Mouse (Mus musculus) MEL (cell line): ENCODE measurements around the gene Accsl. TPM values are rescaled to one million over a fixed set of nuclear protein-coding genes. Genes with fewer than 3 reads are reported as not detected.

Experiments used
- DNase-seq: peaks from one replicate; pipeline ENCODE4 v3.0.0; 2011; ENCODE audit warnings: low read depth, low spot score
- H3K27ac ChIP-seq: 2 replicates; pipeline ENCODE4 v1.5.1; 2012; ENCODE audit warnings: low read depth, mild to moderate bottlenecking, control low read depth, low read length, moderate library complexity; ENCODE audit not compliant: control insufficient read depth
- H3K27me3 ChIP-seq, 2 experiments: fragments of 150-350 bp in 1 of 2; sonication (generic) in 1 of 2; 2 replicates each; pipeline ENCODE4 v1.6.1; 2012; ENCODE audit warnings: low read length in 2 of 2, mild to moderate bottlenecking in 2 of 2, improper control_type of control experiment in 1 of 2, moderate library complexity in 1 of 2; ENCODE audit not compliant: insufficient read depth in 2 of 2, control insufficient read depth in 1 of 2
- H3K36me3 ChIP-seq, 2 experiments: 2 replicates each; pipeline ENCODE4 v1.6.1; 2012 to 2014; ENCODE audit warnings: low read length in 2 of 2, improper control_type of control experiment in 1 of 2, inconsistent platforms in 1 of 2, mild to moderate bottlenecking in 1 of 2; ENCODE audit not compliant: insufficient read depth in 2 of 2, control insufficient read depth in 1 of 2
- H3K4me1 ChIP-seq, 2 experiments: fragments of 150-350 bp in 1 of 2; sonication (generic) in 1 of 2; 2 replicates each; pipeline ENCODE4 v1.6.1; 2012; ENCODE audit warnings: low read length in 2 of 2, improper control_type of control experiment in 1 of 2, mild to moderate bottlenecking in 1 of 2; ENCODE audit not compliant: insufficient read depth in 2 of 2, control insufficient read depth in 1 of 2
- H3K4me3 ChIP-seq, 2 experiments: fragments of 150-350 bp in 1 of 2; sonication (generic) in 1 of 2; 2 replicates each; pipeline ENCODE4 v1.5.1; 2012; ENCODE audit warnings: low read depth in 2 of 2, low read length in 2 of 2, mild to moderate bottlenecking in 2 of 2, moderate library complexity in 2 of 2, control low read depth in 1 of 2, improper control_type of control experiment in 1 of 2; ENCODE audit not compliant: control insufficient read depth in 1 of 2, insufficient read depth in 1 of 2
- H3K79me2 ChIP-seq: 2 replicates; pipeline ENCODE4 v1.6.1; 2012; ENCODE audit warnings: mild to moderate bottlenecking, low read length, moderate library complexity; ENCODE audit not compliant: control insufficient read depth, poor library complexity, insufficient read depth
- H3K9ac ChIP-seq: 2 replicates; pipeline ENCODE4 v1.6.1; 2012; ENCODE audit warnings: low read depth, mild to moderate bottlenecking, control low read depth, low read length, moderate library complexity; ENCODE audit not compliant: control insufficient read depth, poor library complexity, severe bottlenecking
- H3K9me3 ChIP-seq: fragments of 150-350 bp; sonication (generic); replicated peaks from 2 replicates; pipeline ENCODE4 v1.6.1; 2012; ENCODE audit warnings: mild to moderate bottlenecking, low read length, improper control_type of control experiment, moderate library complexity; ENCODE audit not compliant: insufficient read depth
- BHLHE40 ChIP-seq: IDR thresholded peaks from 2 replicates; pipeline ENCODE4 v1.6.1; 2012; ENCODE audit warnings: low read depth, mild to moderate bottlenecking, inconsistent platforms, low read length, improper control_type of control experiment, borderline replicate concordance
- E2F4 ChIP-seq: IDR thresholded peaks from 2 replicates; pipeline ENCODE4 v1.6.1; 2011; ENCODE audit warnings: low read depth, low read length, improper control_type of control experiment, borderline replicate concordance
- ELF1 ChIP-seq: IDR thresholded peaks from 2 replicates; pipeline ENCODE4 v1.6.1; 2014; ENCODE audit warnings: low read depth, mild to moderate bottlenecking, inconsistent platforms, low read length, improper control_type of control experiment, moderate library complexity
- EP300 ChIP-seq, 2 experiments: IDR thresholded peaks; 2 replicates each; pipeline ENCODE4 v1.6.1; 2011; ENCODE audit warnings: improper control_type of control experiment in 2 of 2, low read length in 2 of 2, low read depth in 1 of 2, mild to moderate bottlenecking in 1 of 2
- GATA1 ChIP-seq: IDR thresholded peaks from 2 replicates; pipeline ENCODE4 v1.6.1; 2011; ENCODE audit warnings: low read depth, low read length, improper control_type of control experiment
- JUND ChIP-seq: IDR thresholded peaks from 2 replicates; pipeline ENCODE4 v1.6.1; 2011; ENCODE audit warnings: low read depth, mild to moderate bottlenecking, improper control_type of control experiment, low read length
- MEF2A ChIP-seq: IDR thresholded peaks from 2 replicates; pipeline ENCODE4 v1.6.1; 2014; ENCODE audit warnings: low read depth, mild to moderate bottlenecking, inconsistent platforms, low read length, improper control_type of control experiment; ENCODE audit not compliant: poor library complexity, insufficient replicate concordance, severe bottlenecking; ENCODE audit errors: extremely low read depth
- MYB ChIP-seq: IDR thresholded peaks from 2 replicates; pipeline ENCODE4 v1.6.1; 2011; ENCODE audit warnings: mild to moderate bottlenecking, low read depth, low read length, improper control_type of control experiment
- MYC ChIP-seq: IDR thresholded peaks from 2 replicates; pipeline ENCODE4 v1.6.1; 2011; ENCODE audit warnings: low read depth, mild to moderate bottlenecking, low read length, improper control_type of control experiment, moderate library complexity
- NRF1 ChIP-seq: IDR thresholded peaks from 2 replicates; pipeline ENCODE4 v1.6.1; 2014; ENCODE audit warnings: low read depth, mild to moderate bottlenecking, inconsistent platforms, low read length, improper control_type of control experiment, moderate library complexity; ENCODE audit not compliant: poor library complexity, insufficient read depth, severe bottlenecking
- RCOR1 ChIP-seq: IDR thresholded peaks from 2 replicates; pipeline ENCODE4 v1.6.1; 2012; ENCODE audit warnings: low read depth, mild to moderate bottlenecking, inconsistent platforms, low read length, improper control_type of control experiment
- SMC3 ChIP-seq: IDR thresholded peaks from 2 replicates; pipeline ENCODE4 v1.6.1; 2011; ENCODE audit warnings: low read depth, low read length, improper control_type of control experiment
- TBP ChIP-seq: IDR thresholded peaks from 2 replicates; pipeline ENCODE4 v1.8.0; 2011; ENCODE audit warnings: low read depth, low read length, improper control_type of control experiment
- TCF12 ChIP-seq: IDR thresholded peaks from 2 replicates; pipeline ENCODE4 v1.6.1; 2014; ENCODE audit warnings: low read depth, mild to moderate bottlenecking, inconsistent platforms, low read length, improper control_type of control experiment, moderate library complexity
- UBTF ChIP-seq: IDR thresholded peaks from 2 replicates; pipeline ENCODE4 v1.6.1; 2012; ENCODE audit warnings: low read depth, mild to moderate bottlenecking, inconsistent platforms, low read length, improper control_type of control experiment, moderate library complexity, borderline replicate concordance; ENCODE audit not compliant: insufficient read depth
- USF1 ChIP-seq: IDR thresholded peaks from 2 replicates; pipeline ENCODE4 v1.6.1; 2014; ENCODE audit warnings: low read depth, mild to moderate bottlenecking, inconsistent platforms, low read length, improper control_type of control experiment, moderate library complexity
- polyA plus RNA-seq, 2 experiments: library from polyadenylated mRNA; stranded (reverse) in 1 of 2; unstranded in 1 of 2; fragments of >175 nt in 1 of 2; fragments of >200 nt in 1 of 2; gene quantifications; 2 replicates each; pipeline versions ENCODE4 v1.2.1 to v1.2.4; 2012; ENCODE audit warnings: low replicate concordance in 2 of 2, low read depth in 1 of 2; ENCODE audit not compliant: insufficient read length in 2 of 2, insufficient read depth in 1 of 2, missing spikeins in 1 of 2
- total RNA-seq: library from RNA; depleted of rRNA; stranded (reverse); fragments of 300-350 nt; gene quantifications from 2 replicates; pipeline ENCODE4 v1.2.3, GENCODE M21; 2012

Accsl gene
- total and polyA plus RNA-seq, 3 experiments = not detected

GRCm38 (mm10) chr2:93889071-93889470 is 20.1 kb upstream of the Accsl start:
- no peaks in the 10 kb centered on the region; a peak in 1 of 4 replicates for H3K36me3 ChIP-seq
- no peak overlapping the region for H3K9ac ChIP-seq
- DNase-seq = peak; percentile 22
- no peak overlapping the region for H3K27ac ChIP-seq
- H3K79me2 ChIP-seq = no peaks in the 10 kb centered on the region
- H3K9me3 ChIP-seq = no peaks in the 10 kb centered on the region
- no peaks in the 10 kb centered on the region; a peak in 2 of 4 replicates for H3K27me3 ChIP-seq
- H3K4me3 ChIP-seq = no peak overlapping the region
- TF ChIP-seq TBP (no peak), MEF2A (no peak), RCOR1 (0 out of 2 replicates have a peak, but pooled peaks have one; percentile 14), BHLHE40 (peak; percentile 86), E2F4 (no peak), GATA1 (0 out of 2 replicates have a peak, but pooled peaks have one; percentile 11), ELF1 (0 out of 2 replicates have a peak, but pooled peaks have one; percentile 8), USF1 (peak; percentile 68; the same call in 1 of the 2 replicates), UBTF (no peak), NRF1 (no peak), MYB (no peak), EP300 (IDR thresholded peaks at IDR 0.05; ENCODE audit: low read depth in 1 of 2, low read length in 2 of 2) (peak in 1 of 2 experiments; percentile 18; a peak in 1 of 4 replicates)
- peaks cover 0 to 4% of the 10 kb centered on the region in 2 experiments; a peak in 1 of 4 replicates for H3K4me1 ChIP-seq

GRCm38 (mm10) chr2:93888366-93888765 is 19.4 kb upstream of the Accsl start:
- H3K27me3 ChIP-seq = no peaks in the 10 kb centered on the region; a peak in 2 of 4 replicates

More at GRCm38 (mm10) chr2:93888366-93888765, 19.4 kb upstream of the Accsl start:
- DNase-seq = no peak
- Histone ChIP-seq H3K4me1 (peaks cover 0 to 4% of the 10 kb centered on the region in 2 experiments; a peak in 1 of 4 replicates), H3K4me3 (no peak overlapping the region), H3K9ac (no peak overlapping the region), H3K27ac (no peak overlapping the region), H3K9me3 (no peaks in the 10 kb centered on the region), H3K36me3 (no peaks in the 10 kb centered on the region; a peak in 1 of 4 replicates), H3K79me2 (no peaks in the 10 kb centered on the region)
- TF ChIP-seq ELF1 (no peak), SMC3 (no peak), UBTF (no peak), MYC (no peak), JUND (no peak), TCF12 (no peak)
